Mouse (Mus musculus) urinary bladder, postnatal 14 days (tissue): ENCODE results near the gene Bok.
"Not testable (repeated sequence)": the region's sequence is repeated elsewhere in the genome, so short reads cannot be mapped to it uniquely, and the experiment has no call there.

ENCODE experiments used
- DNase-seq: peaks from one replicate; pipeline ENCODE4 v3.0.0; 2021; ENCODE audit warnings: low spot score

The Bok gene

GRCm38 (mm10) chr1:93685401-93686244, at the start of gene Bok:
TSS of gene Bok (plus strand) at chr1:93685660.
- peak; percentile 87 for DNase-seq

- no peak for DNase-seq
Observed at GRCm38 (mm10) chr1:93636211-93636897, 49.1 kb upstream of the Bok start.

- DNase-seq = no peak
Observed at GRCm38 (mm10) chr1:93641978-93642377, 43.5 kb upstream of the Bok start.

- no peak for DNase-seq
Observed at GRCm38 (mm10) chr1:93642692-93643091, 42.8 kb upstream of the Bok start.

- no peak for DNase-seq
Observed at GRCm38 (mm10) chr1:93649604-93650172, 35.8 kb upstream of the Bok start.

DNA sequence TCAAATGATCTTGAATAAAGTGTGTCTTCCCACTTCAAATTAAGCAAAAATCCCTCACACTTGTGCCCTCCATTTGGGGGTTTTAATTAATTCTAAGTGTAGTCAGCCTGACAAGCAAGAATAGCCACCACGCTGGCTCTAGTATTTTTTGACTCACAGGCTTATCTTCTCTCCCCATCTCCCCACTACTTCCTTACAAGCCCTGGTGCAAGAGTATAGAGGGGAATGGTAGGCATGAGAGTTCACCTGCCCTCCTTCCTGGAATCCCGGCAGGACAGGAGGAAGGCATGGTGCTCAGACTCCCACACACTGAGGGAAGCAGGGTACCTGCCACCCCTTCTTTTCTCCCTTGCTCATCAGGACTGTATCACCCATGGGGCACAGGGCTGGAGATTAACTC, 31.2 kb upstream of the Bok start:
- no peak for DNase-seq

DNA sequence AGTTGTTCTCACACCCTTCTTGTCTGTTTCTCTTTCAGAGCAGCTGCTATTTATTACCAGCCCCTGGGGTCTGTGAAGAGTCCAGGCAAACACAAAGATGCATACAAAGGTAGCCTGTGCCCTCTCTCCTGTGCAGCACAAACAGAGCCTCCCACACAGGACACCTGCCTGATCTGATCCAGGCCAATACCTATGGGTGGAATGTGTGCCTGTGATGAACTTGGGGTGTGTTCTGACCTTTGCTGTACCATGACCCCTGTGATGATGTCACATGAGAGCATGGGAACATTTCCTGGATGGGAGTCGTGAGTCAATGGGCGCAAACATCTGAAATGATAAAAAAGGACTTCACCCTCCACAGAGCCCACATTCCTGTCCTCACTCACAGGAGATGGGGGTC, 30.7 kb upstream of the Bok start:
- no peak for DNase-seq

DNA sequence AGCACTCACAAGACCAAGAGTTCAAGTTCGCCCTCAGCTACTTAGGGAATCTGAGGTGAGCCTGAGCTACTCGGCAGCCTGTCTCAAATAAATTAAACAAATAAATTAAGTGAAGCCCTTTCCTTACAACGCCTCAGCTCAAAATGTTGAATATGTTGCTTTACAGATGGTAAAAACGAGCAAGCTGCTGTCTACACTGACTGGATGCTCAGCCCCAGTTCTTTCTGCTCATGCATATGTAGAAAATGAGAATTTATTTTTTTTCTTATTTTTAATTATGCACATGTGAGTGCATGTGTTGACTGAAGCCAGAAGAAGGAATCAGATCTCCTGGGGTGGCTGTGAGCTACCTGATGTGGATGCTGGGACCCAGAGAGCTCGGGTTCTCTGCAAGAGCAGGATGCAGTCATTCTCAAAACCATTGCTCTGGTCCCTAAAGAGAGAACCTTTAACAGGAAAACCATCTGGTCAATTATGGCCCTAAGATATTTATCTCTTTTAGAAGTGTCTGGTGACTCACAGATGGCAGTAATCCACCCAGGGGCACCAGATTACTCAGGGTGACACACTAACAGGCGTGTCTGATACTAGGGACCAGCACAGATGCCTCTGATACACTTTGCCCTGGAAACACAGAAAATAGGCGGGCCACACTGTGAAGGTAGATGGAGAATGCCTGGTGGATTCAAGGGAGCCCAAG, 29.0 kb upstream of the Bok start:
- DNase-seq = peak; percentile 20

- DNase-seq = no peak
Observed at GRCm38 (mm10) chr1:93657025-93657360, 28.5 kb upstream of the Bok start.

GRCm38 (mm10) chr1:93658559-93658958, 26.9 kb upstream of the Bok start, which contains the start of gene Stk25:
TSS of gene Stk25 (minus strand) at chr1:93658659.
- not testable (repeated sequence) for DNase-seq

- no peak for DNase-seq
Observed at GRCm38 (mm10) chr1:93667760-93668400, 17.6 kb upstream of the Bok start.

- DNase-seq = peak; percentile 86
Observed at GRCm38 (mm10) chr1:93668791-93669548, 16.5 kb upstream of the Bok start.

- DNase-seq = no peak
Observed at GRCm38 (mm10) chr1:93669941-93670340, 15.5 kb upstream of the Bok start.

- no peak for DNase-seq
Observed at GRCm38 (mm10) chr1:93672682-93673081, 12.8 kb upstream of the Bok start.

DNA sequence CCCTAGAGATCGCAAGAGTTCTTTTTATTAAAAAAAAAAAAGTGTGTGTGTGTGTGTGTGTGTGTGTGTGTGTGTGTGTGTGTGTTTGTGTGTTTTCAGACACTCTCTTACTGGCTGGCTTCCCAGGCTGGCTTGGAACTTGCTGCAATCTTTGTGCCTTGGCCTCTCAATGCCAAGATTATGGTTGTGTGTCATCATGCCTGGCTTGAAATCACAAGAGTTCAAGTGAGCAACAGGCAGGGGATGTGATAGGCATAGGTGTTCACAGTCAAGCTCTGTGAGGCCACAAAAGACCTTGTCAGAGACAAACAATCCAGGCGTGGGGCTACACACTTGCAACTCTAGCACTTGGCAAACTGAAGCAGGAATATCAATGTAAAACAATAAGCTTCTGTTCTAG, 7.1 kb upstream of the Bok start:
- DNase-seq = peak; percentile 50

GRCm38 (mm10) chr1:93679889-93680568, 5.4 kb upstream of the Bok start:
- DNase-seq = peak; percentile 55

DNA sequence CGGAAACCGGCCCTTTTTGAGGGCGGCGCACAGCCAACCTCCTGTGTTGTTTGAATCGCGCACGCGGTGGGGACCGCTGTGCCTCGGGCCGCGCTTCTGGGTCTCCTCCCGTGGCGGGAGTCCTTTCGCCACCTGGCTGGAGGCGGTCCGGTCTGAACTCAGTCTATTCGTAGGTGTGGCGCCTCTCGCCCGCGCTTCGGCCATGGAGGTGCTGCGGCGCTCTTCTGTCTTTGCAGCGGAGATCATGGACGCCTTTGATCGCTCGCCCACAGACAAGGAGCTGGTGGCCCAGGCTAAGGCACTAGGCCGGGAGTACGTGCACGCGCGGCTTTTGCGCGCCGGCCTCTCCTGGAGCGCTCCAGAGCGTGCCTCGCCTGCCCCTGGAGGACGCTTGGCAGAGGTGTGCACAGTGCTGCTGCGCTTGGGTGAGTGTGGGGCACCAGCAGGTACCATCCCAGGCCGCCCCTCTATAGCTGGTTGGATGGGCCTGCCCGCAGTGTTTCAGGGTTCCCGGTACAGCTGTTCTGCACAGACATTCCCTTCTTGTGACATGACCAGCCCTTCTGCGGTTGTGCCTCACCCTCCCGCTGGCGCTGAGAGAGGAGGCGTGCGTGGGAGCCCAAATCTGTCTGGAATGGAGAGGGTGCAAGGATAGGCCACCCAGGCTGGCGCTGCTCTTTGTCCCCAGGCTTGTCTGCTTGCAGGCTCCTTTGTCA, 943 bp downstream of the Bok start:
- DNase-seq = peak; percentile 59

GRCm38 (mm10) chr1:93686961-93687320, 1.5 kb downstream of the Bok start:
- no peak for DNase-seq

DNA sequence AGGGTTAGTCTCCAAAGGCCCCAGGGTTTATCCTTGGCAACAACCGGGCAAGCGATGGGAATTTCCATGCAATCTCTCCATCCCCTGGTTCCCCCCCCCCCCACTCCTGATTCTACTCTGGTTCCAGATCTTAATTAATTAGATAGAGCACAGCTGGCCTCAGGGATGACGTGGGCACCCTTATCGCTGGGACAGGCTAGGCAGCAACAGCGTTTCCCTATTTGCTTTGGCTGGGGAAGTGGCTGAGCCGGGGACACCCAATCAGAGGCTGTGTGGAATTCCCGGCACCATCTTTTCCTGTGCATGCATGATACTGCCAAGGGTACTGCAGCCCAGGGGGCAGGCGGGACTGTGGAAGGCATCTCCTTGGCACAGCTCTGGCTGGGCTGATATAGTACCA, 2.7 kb downstream of the Bok start:
- no peak for DNase-seq

DNA sequence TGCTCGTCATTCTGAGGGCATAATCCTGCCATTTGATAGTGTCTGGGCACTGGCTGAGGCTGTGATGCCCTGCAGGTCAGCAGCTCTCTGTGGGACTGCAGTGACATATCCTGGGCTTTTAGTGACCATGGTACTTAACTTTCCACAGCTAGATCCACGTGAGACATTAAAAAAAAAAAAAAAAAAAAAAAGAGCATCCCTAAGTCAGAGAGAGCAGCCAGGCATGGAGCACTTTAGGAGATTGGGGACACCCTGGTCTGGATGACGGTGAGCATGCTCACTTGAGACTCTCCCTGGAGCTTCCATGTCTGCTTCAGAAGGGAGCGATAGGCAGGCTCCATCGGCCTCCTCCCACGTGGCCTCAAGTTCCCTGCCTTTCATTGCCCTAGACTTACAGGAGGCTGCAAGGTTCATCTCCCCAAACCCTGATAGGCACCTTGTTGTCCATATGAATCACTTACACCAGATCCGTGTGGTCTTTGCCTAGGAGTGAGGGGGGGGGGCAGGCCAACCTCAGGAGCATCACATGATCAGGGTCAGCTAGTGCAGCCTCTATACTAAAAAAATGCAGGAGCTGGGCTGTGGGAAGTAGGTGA, 4.5 kb downstream of the Bok start:
- DNase-seq = no peak
